Mouse (Mus musculus) left cerebral cortex, postnatal 14 days (tissue): ENCODE data around the gene Fkbp6. TPM values are rescaled to one million over a fixed set of nuclear protein-coding genes. Genes with fewer than 3 reads are reported as not detected.

ENCODE experiments used
- DNase-seq, 2 experiments: peaks; one replicate each; pipeline ENCODE4 v3.0.0; 2021 to 2022; ENCODE audit warnings: low spot score in 2 of 2, mixed read lengths in 1 of 2
- intact Hi-C: fragments of 180-260 bp; cut with DNase I; formaldehyde crosslinking; loops from one replicate; pipeline ENCODE4 v1.15.1; 2025
- microRNA-seq, 2 experiments: library from miRNA; unstranded; fragments of <30 nt; microRNA quantifications; one replicate each; pipeline ENCODE4 v1.2.0; 2022
- total RNA-seq, 2 experiments: library from RNA; stranded (reverse); gene quantifications; 2 replicates each; pipeline ENCODE4 v1.2.3; 2021

The Fkbp6 gene
- total RNA-seq, 2 experiments from 2014 or later = 0.70 TPM; not detected in 1

GRCm38 (mm10) chr5:135248956-135249676 lies 100.7 kb downstream of the Fkbp6 start:
- intact Hi-C loops = no loop called here
- DNase-seq = no peak

- intact Hi-C loops = no loop called here
Measured at GRCm38 (mm10) chr5:135247337-135247736, 102.5 kb downstream of the Fkbp6 start.

GRCm38 (mm10) chr5:135246531-135246930 lies 103.3 kb downstream of the Fkbp6 start:
- intact Hi-C loops = no loop called here
- no peak for DNase-seq

More at GRCm38 (mm10) chr5:135247337-135247736, 102.5 kb downstream of the Fkbp6 start:
- DNase-seq = no peak

GRCm38 (mm10) chr5:135243166-135243565 lies 106.7 kb downstream of the Fkbp6 start:
- no peak for DNase-seq
- intact Hi-C loops = no loop called here

- intact Hi-C loops = no loop called here
- DNase-seq = no peak
Measured at GRCm38 (mm10) chr5:135242608-135243007, 107.2 kb downstream of the Fkbp6 start.

- DNase-seq = no peak
- intact Hi-C loops = no loop called here
Measured at GRCm38 (mm10) chr5:135242136-135242535, 107.7 kb downstream of the Fkbp6 start.

Small RNA genes within 50 kb of the gene (microRNA-seq; reads per million reads assigned to microRNA genes)
- 0.34 to 1.8 reads per million in 2 experiments for gene Mir7033

Other genes with a start within 250 kb of the Fkbp6 start
- 10 to 100 TPM; 28.1 to 28.2 TPM for gene Tbl2, start 200.4 kb downstream of the Fkbp6 start, total RNA-seq
- gene Bcl7b, start 181.8 kb downstream of the Fkbp6 start, total RNA-seq = 10 to 100 TPM; 41.5 to 44.9 TPM
- 10 to 100 TPM; 51.9 to 55.1 TPM for gene Baz1b, start 162.8 kb downstream of the Fkbp6 start, total RNA-seq
- 1 to 10 TPM; 6.2 to 6.8 TPM for gene Fzd9, start 98.8 kb downstream of the Fkbp6 start, total RNA-seq
- gene Trim50, start 3.3 kb upstream of the Fkbp6 start, total RNA-seq = not detected
- 10 to 100 TPM; 13.9 to 19.5 TPM for gene Nsun5, start 19.9 kb upstream of the Fkbp6 start, total RNA-seq
- 10 to 100 TPM; 45.8 to 46.2 TPM for gene Pom121, start 44.5 kb upstream of the Fkbp6 start, total RNA-seq
- gene Hip1, start 195.1 kb upstream of the Fkbp6 start, total RNA-seq = 10 to 100 TPM; 66.9 to 72.0 TPM
- not detected for gene Ccl26, start 213.5 kb upstream of the Fkbp6 start, total RNA-seq
- not detected for gene Ccl24, start 223.0 kb upstream of the Fkbp6 start, total RNA-seq